Mouse (Mus musculus): ENCODE measurements around the gene Olfr1208.

- TF ChIP-seq CTCF (IDR thresholded peaks at IDR 0.05; ENCODE audit: borderline replicate concordance, extremely low read depth, insufficient read depth, insufficient read length) (no peak), POLR2A (IDR thresholded peaks at IDR 0.05; ENCODE audit: borderline replicate concordance, extremely low read depth, insufficient read depth, insufficient read length, poor library complexity, severe bottlenecking) (no peak)
These were observed 35.9 kb upstream of the Olfr1208 start, which contains the start of gene Olfr1211 for GRCm38 (mm10) chr2:88938011-88938410.

Measured in brain, embryonic 14.5 days (tissue).